Mouse (Mus musculus) cerebral cortex, adult 2 months (tissue): Measurements from ENCODE around the gene Eif4a1.

Experiments used
- WGBS: fragments of 180-500 bp; shearing (Covaris S2); methylation state at CpG from one replicate; pipeline ENCODE4 v1.1.7; 2018; 5-methylcytosine and 5-hydroxymethylcytosine counted together

Gene Eif4a1

DNA sequence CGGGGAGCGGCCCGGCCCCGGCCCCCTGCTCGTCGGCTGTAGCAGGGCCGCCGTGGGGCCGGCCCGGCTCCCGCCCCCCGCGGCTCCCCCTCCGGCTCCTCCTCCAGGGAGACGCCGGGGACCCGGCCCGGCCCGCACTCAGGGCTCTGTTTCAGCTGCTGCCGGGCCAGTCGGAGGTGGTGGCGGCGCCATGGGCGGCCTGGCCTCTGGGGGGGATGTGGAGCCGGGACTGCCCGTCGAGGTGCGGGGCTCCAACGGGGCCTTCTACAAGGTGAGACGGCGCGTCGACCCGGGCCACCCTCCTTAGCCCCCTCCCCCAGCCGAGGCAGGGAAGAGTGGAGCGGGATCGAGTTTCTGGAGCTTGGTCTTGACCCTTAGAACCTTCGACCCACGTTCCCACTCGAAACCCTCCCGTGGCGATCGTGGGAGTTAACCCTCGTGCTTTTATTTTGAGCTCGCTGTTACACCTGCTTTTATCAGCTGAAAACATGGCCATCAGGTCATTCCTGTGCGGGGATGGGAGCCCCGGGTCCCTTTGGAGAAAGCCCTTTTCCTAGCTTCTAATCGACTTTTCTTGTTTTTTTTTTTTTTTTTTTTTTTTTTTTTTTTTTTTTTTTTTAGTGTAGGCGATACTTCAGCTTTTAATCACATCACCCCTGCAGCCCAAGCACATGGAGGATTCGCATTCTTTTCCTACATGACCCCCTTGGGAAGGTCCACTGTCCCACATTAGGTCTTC, 38.9 kb downstream of the Eif4a1 start:
- under 1% methylated on average over 48 of the region's 50 CpGs for WGBS

DNA sequence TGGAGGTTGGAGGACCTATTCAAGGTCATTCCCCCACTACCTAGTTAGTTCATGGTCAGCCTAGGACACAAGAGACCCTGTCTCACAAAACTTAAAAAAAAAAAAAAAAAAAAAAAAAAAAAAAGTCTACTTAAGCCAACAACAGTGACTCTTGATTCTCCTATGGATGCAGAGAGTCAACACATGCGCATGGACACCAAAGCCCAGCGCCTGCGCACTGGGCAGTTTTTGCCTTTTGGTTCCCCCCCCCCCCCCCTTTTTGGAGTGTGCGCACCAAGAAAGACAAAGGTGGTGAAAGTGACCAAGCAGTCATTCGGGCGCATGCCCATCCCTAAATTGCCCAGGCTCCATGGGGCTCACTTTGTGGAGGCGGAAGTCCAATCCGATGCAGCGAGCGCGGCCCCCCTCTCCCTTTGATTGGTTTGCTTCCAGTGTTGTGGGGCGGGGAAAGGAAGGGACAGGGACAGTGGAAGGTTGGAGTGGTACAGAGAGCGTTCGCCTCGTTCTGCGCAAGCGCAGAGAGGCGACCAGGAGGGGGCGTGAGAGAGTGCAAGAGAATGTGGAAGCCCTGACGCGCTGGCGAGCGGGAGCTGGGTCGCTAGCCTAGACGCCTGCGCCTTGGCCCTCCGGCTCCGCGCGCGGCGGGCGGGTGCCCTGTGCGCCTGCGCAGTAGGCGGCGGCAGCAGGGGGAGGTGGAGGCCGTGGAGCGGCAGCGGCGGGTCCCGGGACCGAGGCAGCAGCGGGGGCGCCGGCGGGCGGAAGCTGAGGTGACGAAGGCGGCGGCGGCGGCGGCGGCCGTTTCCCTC, 39.7 kb downstream of the Eif4a1 start, which contains the start of gene Fxr2:
Fxr2 (plus strand) TSS at position 707 of the 806 bp plus-strand sequence.
- under 1% methylated on average over 51 of the region's 56 CpGs for WGBS

DNA sequence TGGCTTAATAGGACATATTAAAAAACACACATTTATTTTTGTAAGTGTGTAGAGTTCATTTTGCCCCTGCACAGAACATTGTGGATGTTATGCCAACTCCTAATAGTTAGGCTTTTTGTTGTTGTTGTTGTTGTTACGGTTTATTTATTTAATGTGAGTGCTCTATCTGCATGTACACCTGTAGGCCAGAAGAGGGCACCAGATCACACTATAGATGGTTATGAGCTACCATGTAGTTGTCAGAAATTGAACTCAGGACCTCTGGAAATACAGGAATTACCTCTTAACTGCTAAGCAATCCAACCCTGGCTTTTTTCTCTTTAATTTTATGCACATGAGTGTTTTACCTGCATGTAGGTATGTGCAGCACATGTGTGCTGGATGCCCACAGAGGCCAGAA, 42.4 kb downstream of the Eif4a1 start:
- 49% methylated on average over 1 of the region's 1 CpGs for WGBS

DNA sequence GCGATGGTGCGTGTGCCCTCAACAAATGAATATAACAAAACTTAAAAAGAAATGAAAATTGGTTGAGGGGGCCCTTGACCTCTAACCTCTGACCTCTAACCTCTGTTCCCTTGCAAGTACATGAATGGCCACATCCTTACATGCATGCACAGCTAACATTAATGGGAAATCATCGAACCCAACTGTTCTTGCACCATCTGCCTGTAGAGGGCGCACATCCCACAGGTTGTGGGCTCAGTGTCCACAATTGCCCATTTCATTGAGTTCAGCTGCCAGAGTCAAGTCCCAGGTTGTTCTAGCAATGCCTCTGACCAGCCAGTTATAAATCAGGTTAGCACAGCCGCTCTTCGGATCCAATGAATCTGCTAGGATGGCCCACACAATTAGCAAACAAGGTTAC, 43.9 kb downstream of the Eif4a1 start:
- WGBS: 39% methylated on average over 6 of the region's 6 CpGs

DNA sequence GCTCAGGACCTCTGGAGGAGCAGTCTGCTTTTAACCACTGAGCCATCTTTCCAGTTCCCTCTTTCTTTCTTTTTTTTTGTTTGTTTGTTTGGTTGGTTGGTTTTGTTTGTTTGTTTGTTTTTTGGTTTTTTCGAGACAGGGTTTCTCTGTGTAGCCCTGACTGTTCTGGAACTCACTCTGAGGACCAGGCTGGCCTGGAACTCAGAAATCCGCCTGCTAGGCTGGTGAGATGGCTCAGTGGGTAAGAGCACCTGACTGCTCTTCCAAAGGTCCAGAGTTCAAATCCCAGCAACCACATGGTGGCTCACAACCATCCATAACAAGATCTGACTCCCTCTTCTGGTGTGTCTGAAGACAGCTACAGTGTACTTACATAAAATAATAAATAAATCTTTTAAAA, 47.9 kb downstream of the Eif4a1 start:
- 88% methylated on average over 2 of the region's 2 CpGs for WGBS

DNA sequence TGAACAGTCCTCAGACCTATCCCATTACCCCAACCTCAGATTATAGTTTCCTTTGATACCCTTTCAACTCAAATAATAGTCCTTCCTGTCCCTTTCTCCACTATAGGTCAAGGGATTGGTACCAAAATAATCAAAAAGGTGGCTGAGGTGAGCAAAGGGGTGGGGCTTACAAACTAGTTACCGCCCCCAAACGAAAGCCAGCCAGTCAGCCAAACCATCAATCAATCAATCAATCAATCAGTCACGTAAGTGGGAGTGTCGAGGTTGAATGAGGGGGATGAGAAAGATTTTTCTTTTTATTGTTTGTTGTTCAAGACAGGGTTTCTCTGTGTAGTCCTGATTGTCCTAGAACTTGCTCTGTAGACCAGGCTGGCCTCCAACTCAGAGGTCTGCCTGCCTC, 49.2 kb downstream of the Eif4a1 start:
- 81% methylated on average over 4 of the region's 4 CpGs for WGBS

DNA sequence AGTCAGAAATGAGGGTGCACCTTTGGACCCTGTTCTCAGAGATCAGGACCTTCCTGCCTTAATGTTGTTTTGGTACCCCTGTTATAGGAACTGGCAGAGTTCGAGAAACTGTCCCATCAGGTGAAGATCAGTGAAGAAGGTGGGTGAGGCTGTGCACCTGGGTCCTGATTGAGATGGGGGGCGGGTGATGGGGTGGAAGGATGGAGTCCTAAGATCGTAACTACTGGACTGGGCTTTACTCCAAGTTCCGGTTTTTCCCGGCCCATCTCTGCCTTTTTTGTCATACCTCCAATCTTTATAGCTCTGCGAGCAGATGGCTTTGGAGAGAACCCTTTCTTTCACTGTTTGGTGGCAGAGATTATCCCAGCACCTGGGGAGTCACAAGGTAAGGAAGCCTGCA, 49.8 kb downstream of the Eif4a1 start:
- WGBS: 15% methylated on average over 6 of the region's 6 CpGs

DNA sequence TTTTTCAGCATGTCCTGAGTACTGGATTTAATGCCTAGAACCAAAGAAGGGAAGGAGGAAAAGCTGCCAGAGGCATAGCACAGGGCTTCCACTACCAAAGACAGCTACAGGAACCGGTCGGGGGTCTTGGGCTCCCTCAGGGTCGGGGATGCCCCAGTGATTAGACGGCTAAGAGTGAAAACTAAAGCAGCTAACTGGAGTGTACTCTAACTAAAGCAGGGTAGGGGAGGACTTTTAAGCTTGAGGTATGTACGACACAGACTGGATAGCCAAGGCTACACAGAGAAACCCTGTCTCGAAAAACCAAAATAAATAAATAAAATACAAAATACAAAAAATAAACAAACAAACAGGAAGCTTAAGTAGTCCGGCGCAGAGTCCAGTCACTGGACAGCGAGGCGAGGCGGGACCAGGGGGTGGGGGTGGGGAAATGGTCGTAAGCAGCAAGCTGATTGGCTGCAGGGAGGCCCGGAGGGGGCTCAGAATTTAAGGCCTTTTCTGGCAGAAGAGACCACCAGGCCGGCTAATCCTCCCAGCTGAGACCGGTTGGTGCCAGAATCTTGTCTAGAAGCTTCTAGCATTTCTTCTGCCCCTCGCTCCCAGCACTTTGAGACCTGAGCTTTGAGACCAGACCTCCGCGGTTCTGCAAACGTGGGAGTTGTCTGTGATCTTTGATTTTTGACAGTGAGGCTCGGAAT, 50.5 kb downstream of the Eif4a1 start, which contains the start of gene Sat2:
Sat2 (plus strand) TSS at position 454 of the 698 bp plus-strand sequence.
- 1% methylated on average over 20 of the region's 20 CpGs for WGBS

DNA sequence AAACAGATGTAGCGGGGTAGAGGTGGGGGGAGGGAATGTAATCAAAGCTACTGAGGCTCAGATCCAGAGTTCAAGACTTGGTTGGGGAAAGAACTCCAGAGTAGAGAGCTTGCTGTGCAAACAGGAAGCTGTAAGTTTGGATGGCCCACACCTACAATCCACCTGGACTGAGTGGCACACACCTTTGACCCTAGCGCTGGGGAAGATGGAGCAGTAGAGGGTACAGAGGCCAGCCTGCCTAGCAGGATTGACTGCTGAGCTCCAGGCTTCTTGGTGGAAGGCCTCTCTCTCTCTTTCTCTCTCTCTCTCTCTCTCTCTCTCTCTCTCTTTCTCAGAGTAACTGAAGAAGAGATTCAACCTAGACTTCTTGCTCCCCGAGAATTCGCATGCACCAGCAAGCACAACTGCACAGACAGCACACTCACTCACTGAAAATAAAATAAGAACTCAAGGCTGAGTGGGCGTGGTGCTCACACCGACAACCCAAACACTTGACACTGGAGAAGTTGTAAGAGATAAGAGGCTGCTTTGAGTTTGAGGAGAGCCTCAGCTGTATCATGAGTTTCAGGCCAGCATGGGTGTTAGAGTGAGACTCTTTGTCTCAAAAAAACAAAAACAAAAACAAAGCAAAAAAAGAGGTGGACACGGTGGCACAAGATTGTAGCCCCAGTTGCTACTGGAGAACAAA, 51.7 kb downstream of the Eif4a1 start:
- WGBS: 60% methylated on average over 7 of the region's 7 CpGs

DNA sequence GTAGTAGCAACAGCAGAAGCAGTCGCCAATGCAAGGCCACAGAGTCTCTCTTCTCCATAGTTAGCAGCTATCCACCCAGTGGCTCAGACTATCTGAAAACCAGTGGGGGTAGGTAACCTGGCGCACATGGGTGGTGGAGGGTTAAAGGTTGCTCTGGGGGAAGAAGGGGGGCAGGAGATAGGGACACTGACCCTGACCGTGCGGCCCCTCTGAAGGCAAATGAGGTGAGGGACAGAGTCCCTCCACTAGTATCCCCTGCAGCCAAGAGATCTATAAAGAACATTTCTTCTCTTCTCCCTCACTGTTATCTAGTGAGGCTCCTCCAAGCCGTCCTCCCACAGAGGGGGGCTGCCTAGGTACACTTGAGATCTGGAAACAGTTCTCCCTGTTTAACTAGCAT, 54.4 kb downstream of the Eif4a1 start, which contains the start of gene Shbg:
Shbg (minus strand) TSS at position 101 of the 400 bp plus-strand sequence.
- 82% methylated on average over 5 of the region's 5 CpGs for WGBS
